Mouse (Mus musculus): ENCODE measurements around the gene Auh. TPM values are rescaled to one million over a fixed set of nuclear protein-coding genes. Genes with fewer than 3 reads are reported as not detected.
A peak's percentile ranks its signal among the peaks of the same experiment; 100 is the strongest.

Gene Auh
- total RNA-seq, 2 experiments from 2014 or later: 50.7 to 53.7 TPM

- intact Hi-C loops (cut with DNase I): no loop called here
- DNase-seq: no peak
Measured at GRCm38 (mm10) chr13:52883084-52883959, 46.2 kb downstream of the Auh start.

GRCm38 (mm10) chr13:52880386-52880785, 49.1 kb downstream of the Auh start:
- no peak for DNase-seq
- intact Hi-C loops (cut with DNase I): no loop called here

GRCm38 (mm10) chr13:52879918-52880317, 49.6 kb downstream of the Auh start:
- intact Hi-C loops (cut with DNase I): no loop called here
- no peak for DNase-seq

- no peak for DNase-seq
- intact Hi-C loops (cut with DNase I): no loop called here
Measured at GRCm38 (mm10) chr13:52879291-52879690, 50.2 kb downstream of the Auh start.

GRCm38 (mm10) chr13:52878823-52879222, 50.7 kb downstream of the Auh start:
- intact Hi-C loops (cut with DNase I): no loop called here
- DNase-seq: no peak

GRCm38 (mm10) chr13:52875541-52876325, 53.7 kb downstream of the Auh start:
- intact Hi-C loops (cut with DNase I): no loop called here

GRCm38 (mm10) chr13:52875089-52875488, 54.4 kb downstream of the Auh start:
- intact Hi-C loops (cut with DNase I): no loop called here
- no peak for DNase-seq

More at GRCm38 (mm10) chr13:52875541-52876325, 53.7 kb downstream of the Auh start:
- no peak for DNase-seq

- no peak for DNase-seq
- intact Hi-C loops (cut with DNase I): no loop called here
Measured at GRCm38 (mm10) chr13:52874338-52874737, 55.1 kb downstream of the Auh start.

- no peak for DNase-seq
- intact Hi-C loops (cut with DNase I): no loop called here
Measured at GRCm38 (mm10) chr13:52873923-52874322, 55.6 kb downstream of the Auh start.

GRCm38 (mm10) chr13:52866005-52866792, 63.3 kb downstream of the Auh start:
- DNase-seq: no peak
- intact Hi-C loops (cut with DNase I): no loop called here

GRCm38 (mm10) chr13:52863436-52863835, 66.0 kb downstream of the Auh start:
- intact Hi-C loops (cut with DNase I): no loop called here
- no peak for DNase-seq

- intact Hi-C loops (cut with DNase I): no loop called here
- no peak for DNase-seq
Measured at GRCm38 (mm10) chr13:52860006-52860685, 69.3 kb downstream of the Auh start.

GRCm38 (mm10) chr13:52859065-52859820, 70.2 kb downstream of the Auh start:
- DNase-seq: no peak
- intact Hi-C loops (cut with DNase I): no loop called here

- intact Hi-C loops (cut with DNase I): no loop called here
- no peak for DNase-seq
Measured at GRCm38 (mm10) chr13:52858373-52858772, 71.1 kb downstream of the Auh start.

GRCm38 (mm10) chr13:52857781-52858180, 71.7 kb downstream of the Auh start:
- intact Hi-C loops (cut with DNase I): no loop called here
- DNase-seq: no peak

GRCm38 (mm10) chr13:52853536-52853935, 75.9 kb downstream of the Auh start:
- DNase-seq: no peak
- intact Hi-C loops (cut with DNase I): no loop called here

- no peak for DNase-seq
- intact Hi-C loops (cut with DNase I): no loop called here
Measured at GRCm38 (mm10) chr13:52851886-52852285, 77.6 kb downstream of the Auh start.

- intact Hi-C loops (cut with DNase I): no loop called here
Measured at GRCm38 (mm10) chr13:52850024-52850723, 79.3 kb downstream of the Auh start.

GRCm38 (mm10) chr13:52849394-52849801, 80.1 kb downstream of the Auh start:
- DNase-seq: peak; percentile 62
- intact Hi-C loops (cut with DNase I): no loop called here

More at GRCm38 (mm10) chr13:52850024-52850723, 79.3 kb downstream of the Auh start:
- no peak for DNase-seq
